Mouse (Mus musculus) ES-E14 (cell line): Measurements from ENCODE around the gene D5Ertd579e.

ENCODE experiments used
- HCFC1 ChIP-seq: IDR thresholded peaks from 2 replicates; pipeline ENCODE4 v1.6.1; 2012; ENCODE audit warnings: low read length, inconsistent platforms, borderline replicate concordance; ENCODE audit not compliant: insufficient read depth
- ZC3H11A ChIP-seq: IDR thresholded peaks from 2 replicates; pipeline ENCODE4 v1.6.1; 2012; ENCODE audit warnings: low read depth, mild to moderate bottlenecking, inconsistent platforms, low read length, borderline replicate concordance

DNA sequence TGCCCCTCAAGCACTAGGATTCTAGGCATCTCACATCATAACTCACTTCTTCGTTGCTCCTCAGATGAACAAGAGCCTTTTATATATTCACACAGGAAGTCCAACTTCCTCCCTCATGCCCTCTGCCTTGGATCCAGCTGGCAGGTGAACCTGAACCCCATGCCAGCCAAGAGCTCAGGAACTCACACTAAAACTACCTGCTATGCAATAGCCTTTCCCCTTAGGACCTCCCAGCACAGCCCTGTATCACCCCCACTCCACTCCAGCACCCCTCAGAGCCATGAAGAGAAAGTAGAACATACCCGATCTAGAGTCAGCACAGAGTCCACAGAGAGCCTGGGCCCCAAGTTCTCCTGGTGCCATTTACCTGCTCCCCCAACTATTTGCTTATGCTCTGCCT lies 31.3 kb upstream of the D5Ertd579e start:
- no peak for TF ChIP-seq HCFC1
- TF ChIP-seq ZC3H11A = no peak
